ENCODE assay signal across 12 mouse cellular contexts in genomic region chr8:83656484-83657246, GRCm38 (mm10). TPM values are rescaled to one million over a fixed set of nuclear protein-coding genes. Genes with fewer than 3 reads are reported as not detected.
A peak's percentile ranks its signal among the peaks of the same experiment; 100 is the strongest.
DNase-seq lines count a peak whose midpoint lies in the region; ATAC-seq and TF ChIP-seq lines count a peak whose summit lies in the region.
"Had no signal": no experiment of that assay in that cellular context is flagged by ENCODE, and none has a peak within 500 bp of the region (broad histone marks: within the 10 kb centered on the region; RNA-seq: fewer than 3 reads in every experiment).

No protein-coding gene starts in this region.

- H3K9me3 ChIP-seq in embryonic facial prominence, embryonic 13.5 days = no peaks in the 10 kb centered on the region
- H3K9me3 ChIP-seq in embryonic facial prominence, embryonic 10.5 days = no peaks in the 10 kb centered on the region
- H3K9me3 ChIP-seq in kidney, postnatal 0 days (replicated peaks; ENCODE audit: low read length) = no peaks in the 10 kb centered on the region

- H3K27ac ChIP-seq in embryonic facial prominence, embryonic 13.5 days = 0 out of 2 replicates have a peak overlapping the region, but pooled peaks have one; percentile 11
- H3K27ac ChIP-seq in embryonic facial prominence, embryonic 10.5 days (replicated peaks) = no peak overlapping the region
- H3K27ac ChIP-seq in layer of hippocampus, adult 2 months = no peak overlapping the region
- H3K27ac ChIP-seq in kidney, postnatal 0 days = no peak overlapping the region

- ATAC-seq in embryonic facial prominence, embryonic 13.5 days (ENCODE audit: insufficient number of reproducible peaks, insufficient read depth, low FRiP score, low TSS enrichment, low read depth) = no peak
- no peak for ATAC-seq in kidney, postnatal 0 days (replicated peaks; ENCODE audit: low FRiP score, low read depth)
- no peak for ATAC-seq in erythroid progenitor cell, adult 5-6 weeks (replicated peaks; ENCODE audit: low FRiP score, poor library complexity, severe bottlenecking)
- ATAC-seq: activated CD4-positive, CD25-positive, alpha-beta regulatory T cell, adult 4 months had no signal

- WGBS in embryonic facial prominence, embryonic 13.5 days = 72% methylated on average over 13 of the region's 13 CpGs
- WGBS in embryonic facial prominence, embryonic 10.5 days = 74% methylated on average over 13 of the region's 13 CpGs
- WGBS in kidney, postnatal 0 days = 70% methylated on average over 13 of the region's 13 CpGs

- peaks cover 36% of the 10 kb centered on the region for H3K4me1 ChIP-seq in embryonic facial prominence, embryonic 13.5 days
- H3K4me1 ChIP-seq in embryonic facial prominence, embryonic 10.5 days = peaks cover 54% of the 10 kb centered on the region
- H3K4me1 ChIP-seq in kidney, postnatal 0 days (replicated peaks; ENCODE audit: insufficient read depth, low read length) = peaks cover 24% of the 10 kb centered on the region; the same call in 1 of the 2 replicates

- no peak overlapping the region for H3K4me3 ChIP-seq in embryonic facial prominence, embryonic 13.5 days
- H3K4me3 ChIP-seq in embryonic facial prominence, embryonic 10.5 days = no peak overlapping the region; the same call in 1 of the 2 replicates
- H3K4me3 ChIP-seq in layer of hippocampus, adult 2 months = no peak overlapping the region
- H3K4me3 ChIP-seq in kidney, postnatal 0 days (replicated peaks; ENCODE audit: low read depth, low read length) = no peak overlapping the region

- H3K9ac ChIP-seq in embryonic facial prominence, embryonic 13.5 days = no peak overlapping the region
- no peak overlapping the region for H3K9ac ChIP-seq in kidney, postnatal 0 days (ENCODE audit: low read depth, low read length)

- intact Hi-C loops in left cerebral cortex, postnatal 36 days (cut with DNase I) = no loop called here

- peaks cover 40% of the 10 kb centered on the region for H3K36me3 ChIP-seq in embryonic facial prominence, embryonic 13.5 days
- H3K36me3 ChIP-seq in embryonic facial prominence, embryonic 10.5 days (replicated peaks) = peaks cover 46% of the 10 kb centered on the region
- no peaks in the 10 kb centered on the region for H3K36me3 ChIP-seq in kidney, postnatal 0 days (ENCODE audit: insufficient read depth, low read length)

- H3K4me2 ChIP-seq in embryonic facial prominence, embryonic 13.5 days = no peak overlapping the region
- H3K4me2 ChIP-seq in kidney, postnatal 0 days (ENCODE audit: low read length) = no peak overlapping the region

- no peaks in the 10 kb centered on the region for H3K27me3 ChIP-seq in embryonic facial prominence, embryonic 13.5 days
- no peaks in the 10 kb centered on the region for H3K27me3 ChIP-seq in embryonic facial prominence, embryonic 10.5 days (replicated peaks; ENCODE audit: low read depth, poor library complexity, severe bottlenecking)
- H3K27me3 ChIP-seq in kidney, postnatal 0 days (ENCODE audit: insufficient read depth, low read length) = no peaks in the 10 kb centered on the region

- TF ChIP-seq CTCF in layer of hippocampus, adult 2 months (conservative IDR thresholded peaks at IDR 0.05) = peak; percentile 58
- peak; percentile 47 for TF ChIP-seq CTCF in kidney, postnatal 0 days (IDR thresholded peaks at IDR 0.05; ENCODE audit: low read depth)

- no peak for DNase-seq in embryonic facial prominence, embryonic 10.5 days (ENCODE audit: low spot score)
- DNase-seq in layer of hippocampus, adult 2 months (ENCODE audit: low spot score in 2 of 2) = no peak
- DNase-seq in layer of hippocampus, adult 11-12 months (ENCODE audit: low spot score) = no peak
- peak; percentile 37 for DNase-seq in kidney, postnatal 0 days (ENCODE audit: low spot score)
- DNase-seq in lung, postnatal 14 days = peak; percentile 44
- DNase-seq in left cerebral cortex, postnatal 36 days (ENCODE audit: low spot score in 2 of 2) = no peak
- DNase-seq: cerebellum, postnatal 14 days; left cerebral cortex, postnatal 4 days; spleen, adult 18-20 months had no signal

RNA-seq across cellular contexts. Expression of gene Gipc1, which starts 4.2 kb away (rescaled TPM):
- polyA plus RNA-seq in embryonic facial prominence, embryonic 13.5 days (2015; fragmentation: Nextera tagmentation; extraction: Ambion mirVana) = 186 and 190 TPM in 2 replicates
- polyA plus RNA-seq in embryonic facial prominence, embryonic 10.5 days (2016; fragmentation: Nextera tagmentation; extraction: Ambion mirVana) = 208 and 209 TPM in 2 replicates
- 10 to 100 TPM; 52.8 to 55.4 TPM for total RNA-seq in layer of hippocampus, adult 2 months (2021)
- polyA plus RNA-seq in kidney, postnatal 0 days (2015; fragmentation: Nextera tagmentation; extraction: Ambion mirVana) = 197 and 212 TPM in 2 replicates
- 2.9 and 5.9 TPM in 2 replicates for total RNA-seq in erythroid progenitor cell, adult 5-6 weeks (2015; ENCODE audit: low replicate concordance)
- total RNA-seq in erythroid progenitor cell, adult 5-6 weeks (2017; ENCODE audit: low replicate concordance) = 9.3 and 12.5 TPM in 2 replicates
- 100 to 1,000 TPM in 1 of 2 experiments, 10 to 100 TPM in 1; 89.8 to 105 TPM for total RNA-seq in left cerebral cortex, postnatal 36 days (2021)

RNA-seq across cellular contexts. Expression of gene Ptger1, which starts 9.8 kb away (rescaled TPM):
- polyA plus RNA-seq in embryonic facial prominence, embryonic 13.5 days (2015; fragmentation: Nextera tagmentation; extraction: Ambion mirVana) = 1.5 and 2.1 TPM in 2 replicates
- polyA plus RNA-seq in embryonic facial prominence, embryonic 10.5 days (2016; fragmentation: Nextera tagmentation; extraction: Ambion mirVana) = 0.36 and 0.41 TPM in 2 replicates
- total RNA-seq in layer of hippocampus, adult 2 months (2021) = under 1 TPM; 0.42 to 0.84 TPM
- polyA plus RNA-seq in kidney, postnatal 0 days (2015; fragmentation: Nextera tagmentation; extraction: Ambion mirVana) = 9.4 and 9.8 TPM in 2 replicates
- not detected in 2 replicates for total RNA-seq in erythroid progenitor cell, adult 5-6 weeks (2015; ENCODE audit: low replicate concordance)
- 0.13 TPM in 1 of 2 replicates, not detected in the other for total RNA-seq in erythroid progenitor cell, adult 5-6 weeks (2017; ENCODE audit: low replicate concordance)
- total RNA-seq in left cerebral cortex, postnatal 36 days (2021) = 1 to 10 TPM; 1.1 to 1.2 TPM

RNA-seq across cellular contexts. Expression of gene Pkn1, which starts 42.3 kb away (rescaled TPM):
- 23.5 and 24.0 TPM in 2 replicates for polyA plus RNA-seq in embryonic facial prominence, embryonic 13.5 days (2015; fragmentation: Nextera tagmentation; extraction: Ambion mirVana)
- polyA plus RNA-seq in embryonic facial prominence, embryonic 10.5 days (2016; fragmentation: Nextera tagmentation; extraction: Ambion mirVana) = 30.3 and 30.9 TPM in 2 replicates
- 10 to 100 TPM; 47.9 to 56.8 TPM for total RNA-seq in layer of hippocampus, adult 2 months (2021)
- 31.0 and 33.2 TPM in 2 replicates for polyA plus RNA-seq in kidney, postnatal 0 days (2015; fragmentation: Nextera tagmentation; extraction: Ambion mirVana)
- total RNA-seq in erythroid progenitor cell, adult 5-6 weeks (2015; ENCODE audit: low replicate concordance) = 12.6 and 25.9 TPM in 2 replicates
- 9.2 and 11.0 TPM in 2 replicates for total RNA-seq in erythroid progenitor cell, adult 5-6 weeks (2017; ENCODE audit: low replicate concordance)
- 10 to 100 TPM; 52.9 to 65.1 TPM for total RNA-seq in left cerebral cortex, postnatal 36 days (2021)

RNA-seq across cellular contexts. Expression of gene Dnajb1, which starts 48.7 kb away (rescaled TPM):
- polyA plus RNA-seq in embryonic facial prominence, embryonic 13.5 days (2015; fragmentation: Nextera tagmentation; extraction: Ambion mirVana) = 63.2 and 68.8 TPM in 2 replicates
- polyA plus RNA-seq in embryonic facial prominence, embryonic 10.5 days (2016; fragmentation: Nextera tagmentation; extraction: Ambion mirVana) = 78.3 and 84.7 TPM in 2 replicates
- 10 to 100 TPM; 36.5 to 37.6 TPM for total RNA-seq in layer of hippocampus, adult 2 months (2021)
- polyA plus RNA-seq in kidney, postnatal 0 days (2015; fragmentation: Nextera tagmentation; extraction: Ambion mirVana) = 30.2 and 35.3 TPM in 2 replicates
- total RNA-seq in erythroid progenitor cell, adult 5-6 weeks (2015; ENCODE audit: low replicate concordance) = 56.2 and 59.5 TPM in 2 replicates
- total RNA-seq in erythroid progenitor cell, adult 5-6 weeks (2017; ENCODE audit: low replicate concordance) = 58.9 and 62.4 TPM in 2 replicates
- 10 to 100 TPM; 49.4 to 54.2 TPM for total RNA-seq in left cerebral cortex, postnatal 36 days (2021)

RNA-seq across cellular contexts. Expression of gene Tecr, which starts 48.9 kb away (rescaled TPM):
- 545 and 624 TPM in 2 replicates for polyA plus RNA-seq in embryonic facial prominence, embryonic 13.5 days (2015; fragmentation: Nextera tagmentation; extraction: Ambion mirVana)
- 667 and 713 TPM in 2 replicates for polyA plus RNA-seq in embryonic facial prominence, embryonic 10.5 days (2016; fragmentation: Nextera tagmentation; extraction: Ambion mirVana)
- 100 to 1,000 TPM; 503 to 542 TPM for total RNA-seq in layer of hippocampus, adult 2 months (2021)
- polyA plus RNA-seq in kidney, postnatal 0 days (2015; fragmentation: Nextera tagmentation; extraction: Ambion mirVana) = 560 and 574 TPM in 2 replicates
- 292 and 301 TPM in 2 replicates for total RNA-seq in erythroid progenitor cell, adult 5-6 weeks (2015; ENCODE audit: low replicate concordance)
- 92.2 and 190 TPM in 2 replicates for total RNA-seq in erythroid progenitor cell, adult 5-6 weeks (2017; ENCODE audit: low replicate concordance)
- total RNA-seq in left cerebral cortex, postnatal 36 days (2021) = 100 to 1,000 TPM; 564 to 620 TPM

Comparison
In these comparisons a context has a peak if more than half of its experiments do, and no peak if none do; other contexts are left out.
1. DNase-seq: peak in kidney, postnatal 0 days (single experiment) and lung, postnatal 14 days (single experiment); none in embryonic facial prominence, embryonic 10.5 days (single experiment), layer of hippocampus, adult 2 months (0 of 2), layer of hippocampus, adult 11-12 months (single experiment) and left cerebral cortex, postnatal 36 days (0 of 2).